Mouse (Mus musculus) left cerebral cortex, postnatal 25 days (tissue): ENCODE measurements at regions not wholly inside any gene's neighbourhood (a gene's known extent, or its start where the extent isn't known, plus 50 kb on each side); places are given as distances from the start of the nearest gene placed in this dataset.

Experiments
- DNase-seq, 2 experiments: peaks; one replicate each; pipeline ENCODE4 v3.0.0; 2022; ENCODE audit warnings: low spot score in 2 of 2, mixed read lengths in 1 of 2
- intact Hi-C: fragments of 180-260 bp; cut with DNase I; formaldehyde crosslinking; loops from one replicate; pipeline ENCODE4 v1.15.1; 2025

- intact Hi-C loops: no loop called here
- peak in 1 of 2 experiments; percentile 11 for DNase-seq
Measured at GRCm38 (mm10) chr8:62555842-62556241, 395.0 kb upstream of the Spock3 start.

DNA sequence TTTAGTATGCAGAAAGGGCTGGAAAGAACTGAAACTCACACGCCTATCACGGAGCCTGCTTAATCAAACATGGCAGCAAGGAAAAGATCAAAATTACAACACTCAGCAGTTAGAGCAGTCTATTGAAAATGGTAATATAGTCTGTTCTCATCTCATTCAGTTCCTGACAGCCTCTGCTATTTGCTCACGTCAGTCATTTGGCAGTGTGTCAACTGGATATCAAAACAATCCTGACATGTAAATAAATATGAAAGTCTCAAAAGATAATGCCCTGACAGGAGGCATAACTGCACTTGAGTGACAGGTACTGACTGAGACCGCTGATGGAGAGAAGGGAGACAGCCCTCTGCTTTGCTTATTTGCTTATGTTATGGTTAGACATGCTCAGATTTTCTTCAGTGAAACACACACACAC is 375.0 kb upstream of the Spock3 start:
- no peak for DNase-seq

GRCm38 (mm10) chr8:62599281-62599680 is 351.5 kb upstream of the Spock3 start:
- peak in 1 of 2 experiments; percentile 2 for DNase-seq
- intact Hi-C loops: no loop called here

More for the DNA sequence above, 375.0 kb upstream of the Spock3 start:
- intact Hi-C loops: no loop called here

- peak in 1 of 2 experiments; percentile 45 for DNase-seq
- intact Hi-C loops: no loop called here
Measured at GRCm38 (mm10) chr8:62606126-62606525, 344.7 kb upstream of the Spock3 start.

GRCm38 (mm10) chr8:62619992-62620391 is 330.8 kb upstream of the Spock3 start:
- intact Hi-C loops: no loop called here
- no peak for DNase-seq

DNA sequence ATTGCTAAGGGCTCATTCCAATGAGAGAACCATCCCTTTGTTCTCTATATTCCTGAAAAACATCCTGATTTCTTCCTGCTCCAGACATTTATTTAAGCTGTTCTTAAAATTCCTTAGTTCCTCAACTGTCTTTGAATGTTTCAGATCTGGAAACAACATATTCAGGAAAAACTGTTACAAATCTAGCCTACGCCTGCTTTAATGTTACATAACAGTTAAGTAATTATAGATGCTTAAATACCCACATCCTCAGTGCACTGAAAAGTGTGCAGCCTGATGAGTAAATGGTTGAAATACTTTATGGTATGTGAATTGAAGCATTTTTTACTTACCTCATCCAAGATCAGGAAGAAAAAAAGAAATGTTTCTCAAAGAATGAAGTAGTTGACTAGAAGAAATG is 329.6 kb upstream of the Spock3 start:
- intact Hi-C loops: no loop called here
- DNase-seq: peak in 1 of 2 experiments; percentile 13
